Mouse (Mus musculus) neural tube, embryonic 10.5 days (tissue): Measurements from ENCODE around the gene Unc80.

Experiments
- DNase-seq: peaks from one replicate; pipeline ENCODE4 v3.0.0-alpha.2; 2017; ENCODE audit warnings: low spot score; ENCODE audit errors: extremely low spot score

The Unc80 gene

DNA sequence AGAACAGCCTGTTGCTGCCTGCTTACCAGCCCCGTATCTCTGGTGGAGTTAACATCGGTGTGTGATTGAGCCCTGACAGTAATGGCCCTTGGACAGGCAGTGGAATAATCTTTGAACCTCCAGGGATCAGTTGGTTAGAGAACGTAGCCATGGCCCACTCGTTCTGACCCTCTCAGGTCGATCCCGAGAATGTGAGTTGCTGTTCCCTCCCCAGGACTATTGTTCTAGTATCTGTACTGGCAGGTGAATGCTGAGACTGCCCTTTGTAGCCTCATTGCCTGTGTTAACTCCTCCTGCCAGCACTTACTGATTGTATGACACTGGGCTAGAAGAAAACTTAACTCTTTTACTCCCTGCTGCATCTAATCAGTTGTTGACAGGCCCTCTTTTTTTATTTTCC lies 236.4 kb downstream of the Unc80 start:
- DNase-seq = no peak

DNA sequence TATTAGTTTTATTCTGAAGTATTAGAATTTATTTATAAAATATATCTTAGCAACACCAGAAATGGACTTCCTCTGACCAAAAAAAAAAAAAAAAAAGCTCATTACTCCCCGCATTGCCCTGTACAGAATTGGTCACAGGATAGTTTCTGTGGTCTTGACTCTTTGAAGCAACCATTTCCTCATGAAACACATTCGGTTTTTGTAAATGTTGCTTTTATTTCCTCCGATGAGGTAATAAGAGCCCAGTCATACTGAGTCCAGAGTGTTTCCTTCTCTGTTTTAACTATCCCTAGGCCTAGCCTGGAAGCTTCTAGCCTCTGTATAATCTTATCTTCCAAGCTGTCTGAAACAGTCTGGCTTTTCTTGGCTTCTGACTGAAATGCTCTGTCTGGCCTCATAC lies 244.7 kb downstream of the Unc80 start:
- no peak for DNase-seq

DNA sequence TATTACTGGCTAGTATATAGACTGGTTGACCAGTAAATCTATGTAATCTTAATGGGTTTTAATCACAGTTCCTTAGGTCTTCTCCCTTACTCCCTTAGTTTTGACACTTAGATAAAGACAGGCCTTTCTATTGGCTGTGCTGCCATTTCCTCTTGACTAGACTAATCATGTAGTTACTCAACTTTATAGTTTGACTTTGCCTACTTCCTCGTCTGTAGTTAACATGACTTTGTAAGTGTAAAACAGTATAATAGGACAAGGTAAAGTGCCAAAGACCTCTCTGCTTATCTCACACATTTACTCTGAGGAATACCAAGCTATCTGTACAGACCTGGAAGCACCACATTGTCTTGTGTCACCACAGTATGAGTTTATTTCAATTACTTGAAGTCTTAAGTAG lies 262.4 kb downstream of the Unc80 start:
- DNase-seq = no peak
